Mouse (Mus musculus): ENCODE results near the gene Grn.
A peak's percentile ranks its signal among the peaks of the same experiment; 100 is the strongest.

Gene Grn

GRCm38 (mm10) chr11:102425555-102426316 lies 4.4 kb upstream of the Grn start:
- no peak for DNase-seq (ENCODE audit: low spot score)

- no peak for DNase-seq (ENCODE audit: low spot score)
Observed at GRCm38 (mm10) chr11:102428981-102429540, 1.1 kb upstream of the Grn start.

- DNase-seq (ENCODE audit: low spot score): no peak
Observed at GRCm38 (mm10) chr11:102429551-102429950, 564 bp upstream of the Grn start.

- DNase-seq (ENCODE audit: low spot score): peak; percentile 67
Observed at GRCm38 (mm10) chr11:102431018-102431645, 1.0 kb downstream of the Grn start.

GRCm38 (mm10) chr11:102431728-102432114 lies 1.6 kb downstream of the Grn start:
- no peak for DNase-seq (ENCODE audit: low spot score)

GRCm38 (mm10) chr11:102432115-102432843 lies 2.2 kb downstream of the Grn start:
- peak; percentile 47 for DNase-seq (ENCODE audit: low spot score)

- DNase-seq (ENCODE audit: low spot score): no peak
Observed at GRCm38 (mm10) chr11:102432896-102433295, 2.8 kb downstream of the Grn start.

GRCm38 (mm10) chr11:102433866-102434265 lies 3.8 kb downstream of the Grn start:
- DNase-seq (ENCODE audit: low spot score): no peak

GRCm38 (mm10) chr11:102434406-102434805 lies 4.3 kb downstream of the Grn start:
- peak; percentile 74 for DNase-seq (ENCODE audit: low spot score)

GRCm38 (mm10) chr11:102434816-102435705 lies 4.9 kb downstream of the Grn start:
- no peak for DNase-seq (ENCODE audit: low spot score)

GRCm38 (mm10) chr11:102435754-102436470 lies 5.8 kb downstream of the Grn start:
- no peak for DNase-seq (ENCODE audit: low spot score)

GRCm38 (mm10) chr11:102436471-102436790 lies 6.3 kb downstream of the Grn start:
- DNase-seq (ENCODE audit: low spot score): no peak

GRCm38 (mm10) chr11:102437120-102438061 lies 7.3 kb downstream of the Grn start:
- DNase-seq (ENCODE audit: low spot score): no peak

- no peak for DNase-seq (ENCODE audit: low spot score)
Observed at GRCm38 (mm10) chr11:102438212-102439092, 8.3 kb downstream of the Grn start.

- no peak for DNase-seq (ENCODE audit: low spot score)
Observed at GRCm38 (mm10) chr11:102439093-102440082, 9.3 kb downstream of the Grn start.

GRCm38 (mm10) chr11:102440255-102440654 lies 10.1 kb downstream of the Grn start:
- DNase-seq (ENCODE audit: low spot score): no peak

GRCm38 (mm10) chr11:102441434-102441833 lies 11.3 kb downstream of the Grn start:
- DNase-seq (ENCODE audit: low spot score): no peak

GRCm38 (mm10) chr11:102442089-102442488 lies 12.0 kb downstream of the Grn start:
- no peak for DNase-seq (ENCODE audit: low spot score)
